Mouse (Mus musculus) heart, adult 2 months (tissue): ENCODE measurements around the gene Wscd1. TPM values are rescaled to one million over a fixed set of nuclear protein-coding genes. Genes with fewer than 3 reads are reported as not detected.

Source experiments
- DNase-seq, 2 experiments: peaks; one replicate each; pipeline ENCODE4 v3.0.0; 2021
- H3K27ac ChIP-seq: fragments of 200-600 bp; 2 replicates; pipeline ENCODE4 v1.8.1; 2022
- H3K27me3 ChIP-seq: fragments of 200-500 bp; 2 replicates; pipeline ENCODE4 v1.6.1; 2012; ENCODE audit warnings: mild to moderate bottlenecking, low read length, inconsistent platforms, mixed read lengths; ENCODE audit not compliant: control insufficient read depth, insufficient read depth
- H3K36me3 ChIP-seq: fragments of 200-500 bp; 2 replicates; pipeline ENCODE4 v1.6.1; 2012; ENCODE audit warnings: low read length, inconsistent platforms; ENCODE audit not compliant: control insufficient read depth, insufficient read depth
- H3K4me1 ChIP-seq: fragments of 200-500 bp; 2 replicates; pipeline ENCODE4 v1.6.1; 2011; ENCODE audit warnings: low read length; ENCODE audit not compliant: control insufficient read depth, insufficient read depth
- H3K4me3 ChIP-seq: fragments of 200-600 bp; 2 replicates; pipeline ENCODE4 v1.8.1; 2022
- H3K79me2 ChIP-seq: fragments of 200-500 bp; replicated peaks from 2 replicates; pipeline ENCODE4 v1.6.1; 2012; ENCODE audit warnings: mild to moderate bottlenecking, inconsistent platforms, low read length, moderate library complexity, mixed read lengths; ENCODE audit not compliant: control insufficient read depth, insufficient read depth
- H3K9ac ChIP-seq: fragments of 200-500 bp; 2 replicates; pipeline ENCODE4 v1.6.1; 2012; ENCODE audit warnings: low read depth, mild to moderate bottlenecking, control low read depth, inconsistent platforms, low read length, mixed read lengths
- CTCF ChIP-seq: fragments of 200-600 bp; IDR thresholded peaks from 2 replicates; pipeline ENCODE4 v1.8.1; 2022; ENCODE audit warnings: antibody characterized with exemption, mild to moderate bottlenecking, moderate library complexity
- EP300 ChIP-seq: fragments of 200-500 bp; IDR thresholded peaks from 2 replicates; pipeline ENCODE4 v1.6.1; 2011; ENCODE audit warnings: low read depth, low read length, control low read depth; ENCODE audit not compliant: insufficient read depth
- POLR2A ChIP-seq: fragments of 200-500 bp; IDR thresholded peaks from 2 replicates; pipeline ENCODE4 v1.6.1; 2011; ENCODE audit warnings: mild to moderate bottlenecking, low read depth, low read length, control low read depth; ENCODE audit not compliant: insufficient read depth
- WGBS: fragments of 180-500 bp; shearing (Covaris S2); methylation state at CpG from one replicate; pipeline ENCODE4 v1.1.7; 2018; 5-methylcytosine and 5-hydroxymethylcytosine counted together
- intact Hi-C: fragments of 180-260 bp; cut with DNase I; formaldehyde crosslinking; loops from one replicate; pipeline ENCODE4 v1.15.1; 2025
- polyA plus RNA-seq: library from polyadenylated mRNA; depleted of rRNA; stranded (reverse); fragments of >200 nt; gene quantifications from 2 replicates; pipeline ENCODE4 v1.2.3, GENCODE M21; 2012
- total RNA-seq, 2 experiments: library from RNA; stranded (reverse); gene quantifications; 2 replicates each; pipeline ENCODE4 v1.2.3; 2021

The Wscd1 gene
- total and polyA plus RNA-seq, 3 experiments: 6.8 to 10.2 (median 7.3) TPM

- intact Hi-C loops: loop anchor here (1.0 to 10.0 kb wide), 4 partner anchors 10 to 256 kb away; no protein-coding TSS in a partner anchor
- H3K9ac ChIP-seq: no peak overlapping the region
- H3K27me3 ChIP-seq: no peaks in the 10 kb centered on the region
- no peak overlapping the region for H3K27ac ChIP-seq
- DNase-seq: no peak
- TF ChIP-seq EP300 (no peak), POLR2A (no peak), CTCF (no peak)
- no peaks in the 10 kb centered on the region for H3K79me2 ChIP-seq
- no peak overlapping the region for H3K4me3 ChIP-seq
- 73% methylated on average over 7 of the region's 7 CpGs for WGBS
- peaks cover 12% of the 10 kb centered on the region for H3K4me1 ChIP-seq
- H3K36me3 ChIP-seq: no peaks in the 10 kb centered on the region
These were observed 21.4 kb downstream of the Wscd1 start for GRCm38 (mm10) chr11:71771074-71771473.

DNA sequence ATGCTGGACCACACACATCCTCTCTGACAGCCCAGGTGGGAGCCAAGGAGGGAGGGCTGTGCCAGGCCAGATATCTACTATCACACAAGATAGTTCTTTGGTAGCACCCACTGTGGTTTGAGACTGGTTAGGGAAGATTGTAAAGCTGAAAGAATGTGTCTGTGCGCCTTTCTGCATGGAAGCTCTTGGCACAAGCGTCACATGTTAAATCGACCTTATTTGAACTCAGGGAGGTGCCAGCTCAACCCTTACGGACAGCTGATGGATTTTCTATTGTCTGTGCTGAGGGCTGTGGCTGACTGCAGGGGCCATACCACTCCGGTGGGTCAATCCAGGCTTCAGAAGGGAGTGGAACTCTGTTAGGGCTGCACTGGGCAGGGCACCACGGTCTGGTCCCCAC, 22.3 kb downstream of the Wscd1 start:
- WGBS: 33% methylated on average over 6 of the region's 6 CpGs
- H3K27ac ChIP-seq: peak overlapping the region; percentile 88
- intact Hi-C loops: loop anchor here (5.0 to 10.0 kb wide), 3 partner anchors 45 to 257 kb away; no protein-coding TSS in a partner anchor

GRCm38 (mm10) chr11:71772802-71773201, 23.1 kb downstream of the Wscd1 start:
- H3K36me3 ChIP-seq: no peaks in the 10 kb centered on the region
- H3K79me2 ChIP-seq: no peaks in the 10 kb centered on the region
- peak overlapping the region; percentile 88 for H3K27ac ChIP-seq
- 32% methylated on average over 4 of the region's 4 CpGs for WGBS
- H3K9ac ChIP-seq: no peak overlapping the region
- H3K27me3 ChIP-seq: no peaks in the 10 kb centered on the region
- H3K4me3 ChIP-seq: no peak overlapping the region
- TF ChIP-seq POLR2A (no peak), CTCF (no peak), EP300 (no peak)
- intact Hi-C loops: loop anchor here (5.0 to 10.0 kb wide), 3 partner anchors 44 to 258 kb away; no protein-coding TSS in a partner anchor
- DNase-seq: no peak
- H3K4me1 ChIP-seq: peaks cover 12% of the 10 kb centered on the region

More for the DNA sequence above, 22.3 kb downstream of the Wscd1 start:
- no peaks in the 10 kb centered on the region for H3K36me3 ChIP-seq
- H3K4me3 ChIP-seq: no peak overlapping the region
- no peak for DNase-seq
- TF ChIP-seq EP300 (no peak), POLR2A (no peak), CTCF (no peak)
- no peaks in the 10 kb centered on the region for H3K27me3 ChIP-seq
- H3K79me2 ChIP-seq: no peaks in the 10 kb centered on the region
- no peak overlapping the region for H3K9ac ChIP-seq
- H3K4me1 ChIP-seq: peaks cover 12% of the 10 kb centered on the region

GRCm38 (mm10) chr11:71773986-71774767, 24.5 kb downstream of the Wscd1 start:
- H3K36me3 ChIP-seq: no peaks in the 10 kb centered on the region
- peak overlapping the region; percentile 88 for H3K27ac ChIP-seq
- peak; percentile 42 to 49 for DNase-seq
- H3K79me2 ChIP-seq: no peaks in the 10 kb centered on the region
- peaks cover 12% of the 10 kb centered on the region for H3K4me1 ChIP-seq
- WGBS: 6% methylated on average over 16 of the region's 16 CpGs
- no peak overlapping the region; the same call in 1 of the 2 replicates for H3K4me3 ChIP-seq
- intact Hi-C loops: loop anchor here (2.0 to 10.0 kb wide), 4 partner anchors 23 to 259 kb away; no protein-coding TSS in a partner anchor
- H3K27me3 ChIP-seq: no peaks in the 10 kb centered on the region
- no peak for TF ChIP-seq CTCF
- no peak for TF ChIP-seq POLR2A
- TF ChIP-seq EP300: no peak
- no peak overlapping the region for H3K9ac ChIP-seq

- Histone ChIP-seq H3K4me1 (peaks cover 12% of the 10 kb centered on the region), H3K4me3 (no peak overlapping the region), H3K9ac (no peak overlapping the region), H3K27ac (peak overlapping the region; percentile 88), H3K79me2 (no peaks in the 10 kb centered on the region), H3K36me3 (no peaks in the 10 kb centered on the region), H3K27me3 (no peaks in the 10 kb centered on the region)
- peak; percentile 30 for TF ChIP-seq CTCF
- no peak for TF ChIP-seq POLR2A
- no peak for TF ChIP-seq EP300
- peak; percentile 45 to 48 for DNase-seq
- WGBS: 36% methylated on average over 6 of the region's 6 CpGs
- intact Hi-C loops: loop anchor here (2.0 to 10.0 kb wide), 4 partner anchors 24 to 260 kb away; no protein-coding TSS in a partner anchor
These were observed 25.3 kb downstream of the Wscd1 start for GRCm38 (mm10) chr11:71775056-71775455.

- H3K27ac ChIP-seq: no peak overlapping the region
- no peak overlapping the region for H3K4me3 ChIP-seq
- peaks cover 2% of the 10 kb centered on the region; the same call in 1 of the 2 replicates for H3K4me1 ChIP-seq
- H3K9ac ChIP-seq: no peak overlapping the region
- H3K79me2 ChIP-seq: no peaks in the 10 kb centered on the region
- no peaks in the 10 kb centered on the region for H3K27me3 ChIP-seq
- DNase-seq: no peak
- 86% methylated on average over 10 of the region's 10 CpGs for WGBS
- intact Hi-C loops: loop anchor here (5.0 to 10.0 kb wide), 3 partner anchors 68 to 265 kb away; no protein-coding TSS in a partner anchor
- TF ChIP-seq EP300 (no peak), CTCF (no peak)
- H3K36me3 ChIP-seq: no peaks in the 10 kb centered on the region
These were observed 29.9 kb downstream of the Wscd1 start for GRCm38 (mm10) chr11:71779642-71780041.
